Mouse (Mus musculus) heart, embryonic 10.5 days (tissue): Measurements from ENCODE around the gene Tceanc2. TPM values are rescaled to one million over a fixed set of nuclear protein-coding genes. Genes with fewer than 3 reads are reported as not detected.

ENCODE experiments used
- DNase-seq: peaks from one replicate; pipeline ENCODE4 v3.0.0-alpha.2; 2017; ENCODE audit warnings: low spot score
- H3K27ac ChIP-seq: fragments of 300-500 bp; sonication (generic); 2 replicates; pipeline ENCODE4 v1.5.1; 2016; ENCODE audit warnings: mild to moderate bottlenecking
- H3K27me3 ChIP-seq: fragments of 300-500 bp; sonication (generic); 2 replicates; pipeline ENCODE4 v1.6.1; 2016; ENCODE audit warnings: mild to moderate bottlenecking; ENCODE audit not compliant: poor library complexity, insufficient read depth, severe bottlenecking
- H3K36me3 ChIP-seq: fragments of 300-500 bp; sonication (generic); 2 replicates; pipeline ENCODE4 v1.6.1; 2016; ENCODE audit warnings: mild to moderate bottlenecking, moderate library complexity
- H3K4me1 ChIP-seq: fragments of 300-500 bp; sonication (generic); 2 replicates; pipeline ENCODE4 v1.6.1; 2016; ENCODE audit warnings: mild to moderate bottlenecking
- H3K4me3 ChIP-seq: fragments of 300-500 bp; sonication (generic); 2 replicates; pipeline ENCODE4 v1.5.1; 2016; ENCODE audit warnings: mild to moderate bottlenecking, moderate library complexity
- H3K9me3 ChIP-seq: fragments of 300-500 bp; sonication (generic); 2 replicates; pipeline ENCODE4 v1.6.1; 2016; ENCODE audit warnings: mild to moderate bottlenecking, moderate library complexity
- WGBS: fragments of 180-500 bp; shearing (Covaris S2); methylation state at CpG from one replicate; pipeline ENCODE4 v1.1.7; 2016; 5-methylcytosine and 5-hydroxymethylcytosine counted together
- polyA plus RNA-seq: library from polyadenylated mRNA; unstranded; fragments of >200 nt; fragmentation: Nextera tagmentation; extraction: Ambion mirVana; gene quantifications from 2 replicates; pipeline ENCODE4 v1.2.1, GENCODE M21; 2016

The Tceanc2 gene
- 17.8 and 21.3 TPM in 2 replicates for polyA plus RNA-seq

- Histone ChIP-seq H3K9me3 (no peaks in the 10 kb centered on the region), H3K4me3 (peak within 1 kb of the TSS; percentile 82), H3K36me3 (peaks cover 14% of the 10 kb centered on the region), H3K27me3 (no peaks in the 10 kb centered on the region), H3K27ac (peak within 1 kb of the TSS; percentile 97), H3K4me1 (peaks cover 24% of the 10 kb centered on the region)
- under 1% methylated on average over 47 of the region's 47 CpGs for WGBS
- peak; percentile 81 for DNase-seq
These were observed at the start of gene Tceanc2 for GRCm38 (mm10) chr4:107178830-107179490. TSS of gene Tceanc2 (minus strand) at chr4:107179116.

DNA sequence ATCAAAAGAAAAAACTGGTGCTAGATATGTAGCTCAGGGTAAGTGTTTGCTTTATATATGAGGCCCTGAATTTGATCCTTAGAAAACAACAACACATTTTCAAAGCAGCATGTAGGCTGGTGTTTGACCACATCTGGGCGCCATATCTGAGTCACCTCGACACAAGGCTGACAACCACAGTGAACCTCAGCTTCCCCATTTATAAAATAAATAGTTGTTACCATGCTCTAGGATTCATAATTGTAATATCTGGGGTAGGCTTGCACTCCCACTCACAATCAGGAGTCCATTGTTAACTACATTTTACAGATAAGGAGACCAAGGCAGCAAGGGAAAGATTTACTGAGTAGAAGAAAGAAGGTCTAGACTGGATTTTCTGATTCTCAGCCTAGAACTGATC lies 47.4 kb upstream of the Tceanc2 start:
- peaks cover 7% of the 10 kb centered on the region; the same call in 1 of the 2 replicates for H3K27me3 ChIP-seq
- WGBS, result 83% methylated on average over 2 of the region's 2 CpGs
- DNase-seq, result no peak
- no peaks in the 10 kb centered on the region for H3K4me1 ChIP-seq
- H3K9me3 ChIP-seq, result no peaks in the 10 kb centered on the region
- H3K27ac ChIP-seq, result no peak overlapping the region
- H3K4me3 ChIP-seq, result no peak overlapping the region
- H3K36me3 ChIP-seq, result peaks cover 2% of the 10 kb centered on the region; the same call in 1 of the 2 replicates

- H3K36me3 ChIP-seq, result no peaks in the 10 kb centered on the region
These were observed 44.6 kb upstream of the Tceanc2 start for GRCm38 (mm10) chr4:107223225-107224204.

DNA sequence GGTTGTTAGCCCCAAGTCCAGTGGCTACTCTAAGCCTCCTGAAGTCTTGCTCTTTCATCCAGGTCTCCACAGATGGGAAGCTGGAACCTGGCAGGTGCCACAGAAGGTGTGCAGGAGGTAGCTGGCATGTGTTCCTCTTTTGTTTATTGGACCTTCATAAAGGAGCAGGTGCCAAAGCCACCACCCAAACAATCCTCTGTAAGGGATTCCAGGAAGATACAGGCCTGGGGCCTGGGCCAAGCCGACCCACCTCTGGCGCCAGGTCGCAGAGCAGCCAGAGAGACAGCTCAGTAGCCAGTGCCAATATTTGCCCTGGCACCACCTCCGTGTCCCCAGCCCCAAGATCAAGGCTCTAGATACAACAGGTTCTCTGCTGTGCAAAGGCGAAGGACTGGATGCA lies 42.6 kb upstream of the Tceanc2 start:
- H3K9me3 ChIP-seq, result no peaks in the 10 kb centered on the region
- no peak overlapping the region for H3K27ac ChIP-seq
- H3K27me3 ChIP-seq, result peaks cover 16% of the 10 kb centered on the region; the same call in 1 of the 2 replicates
- WGBS, result 89% methylated on average over 5 of the region's 5 CpGs
- H3K36me3 ChIP-seq, result no peaks in the 10 kb centered on the region
- H3K4me1 ChIP-seq, result peaks cover 8% of the 10 kb centered on the region
- DNase-seq, result no peak
- H3K4me3 ChIP-seq, result no peak overlapping the region

More at GRCm38 (mm10) chr4:107223225-107224204, 44.6 kb upstream of the Tceanc2 start:
- 80% methylated on average over 11 of the region's 11 CpGs for WGBS
- Histone ChIP-seq H3K9me3 (no peaks in the 10 kb centered on the region), H3K4me3 (no peak overlapping the region), H3K4me1 (no peaks in the 10 kb centered on the region), H3K27ac (no peak overlapping the region), H3K27me3 (peaks cover 10% of the 10 kb centered on the region; the same call in 1 of the 2 replicates)
- DNase-seq, result no peak

DNA sequence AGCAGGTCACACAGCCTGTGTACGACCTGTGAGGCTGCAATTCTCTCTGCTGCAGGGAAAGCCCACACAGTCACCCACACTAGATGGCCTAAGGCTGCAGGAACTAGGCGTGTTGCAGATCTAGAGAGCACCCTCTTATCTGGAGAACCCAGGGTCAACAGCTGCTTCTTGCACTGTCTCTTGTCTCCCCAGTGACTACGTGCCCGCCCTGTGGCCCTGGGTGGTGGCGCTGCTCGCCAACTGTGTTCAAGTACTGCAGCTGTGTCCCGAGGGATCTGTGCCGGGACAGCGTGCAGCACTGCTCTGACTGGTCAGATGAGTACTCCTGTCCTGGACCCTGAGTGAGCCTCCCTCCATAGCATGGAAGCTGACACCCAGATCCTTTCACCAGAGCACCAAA lies 38.7 kb upstream of the Tceanc2 start:
- DNase-seq, result no peak
- Histone ChIP-seq H3K27ac (no peak overlapping the region), H3K4me1 (peaks cover 16% of the 10 kb centered on the region), H3K36me3 (no peaks in the 10 kb centered on the region), H3K4me3 (no peak overlapping the region), H3K9me3 (no peaks in the 10 kb centered on the region), H3K27me3 (peaks cover 19% of the 10 kb centered on the region; the same call in 1 of the 2 replicates)
- WGBS, result 58% methylated on average over 9 of the region's 9 CpGs

GRCm38 (mm10) chr4:107213279-107214011 lies 34.5 kb upstream of the Tceanc2 start:
- 70% methylated on average over 12 of the region's 12 CpGs for WGBS
- Histone ChIP-seq H3K4me3 (no peak overlapping the region), H3K27me3 (peaks cover 15% of the 10 kb centered on the region; the same call in 1 of the 2 replicates), H3K4me1 (peaks cover 25% of the 10 kb centered on the region), H3K9me3 (no peaks in the 10 kb centered on the region), H3K27ac (no peak overlapping the region; the same call in 1 of the 2 replicates), H3K36me3 (no peaks in the 10 kb centered on the region)
- DNase-seq, result no peak

GRCm38 (mm10) chr4:107211936-107212335 lies 33.0 kb upstream of the Tceanc2 start:
- Histone ChIP-seq H3K36me3 (peaks cover 14% of the 10 kb centered on the region; the same call in 1 of the 2 replicates), H3K4me1 (peaks cover 17% of the 10 kb centered on the region), H3K9me3 (no peaks in the 10 kb centered on the region), H3K27ac (no peak overlapping the region), H3K4me3 (no peak overlapping the region), H3K27me3 (peaks cover 10% of the 10 kb centered on the region; the same call in 1 of the 2 replicates)
- no peak for DNase-seq
- WGBS, result 89% methylated on average over 5 of the region's 5 CpGs

GRCm38 (mm10) chr4:107211465-107211864 lies 32.5 kb upstream of the Tceanc2 start:
- peaks cover 17% of the 10 kb centered on the region for H3K4me1 ChIP-seq
- peaks cover 17% of the 10 kb centered on the region; the same call in 1 of the 2 replicates for H3K36me3 ChIP-seq
- no peak overlapping the region for H3K4me3 ChIP-seq
- no peaks in the 10 kb centered on the region for H3K9me3 ChIP-seq
- 82% methylated on average over 4 of the region's 4 CpGs for WGBS
- no peak for DNase-seq
- H3K27ac ChIP-seq, result no peak overlapping the region
- H3K27me3 ChIP-seq, result peaks cover 10% of the 10 kb centered on the region; the same call in 1 of the 2 replicates

DNA sequence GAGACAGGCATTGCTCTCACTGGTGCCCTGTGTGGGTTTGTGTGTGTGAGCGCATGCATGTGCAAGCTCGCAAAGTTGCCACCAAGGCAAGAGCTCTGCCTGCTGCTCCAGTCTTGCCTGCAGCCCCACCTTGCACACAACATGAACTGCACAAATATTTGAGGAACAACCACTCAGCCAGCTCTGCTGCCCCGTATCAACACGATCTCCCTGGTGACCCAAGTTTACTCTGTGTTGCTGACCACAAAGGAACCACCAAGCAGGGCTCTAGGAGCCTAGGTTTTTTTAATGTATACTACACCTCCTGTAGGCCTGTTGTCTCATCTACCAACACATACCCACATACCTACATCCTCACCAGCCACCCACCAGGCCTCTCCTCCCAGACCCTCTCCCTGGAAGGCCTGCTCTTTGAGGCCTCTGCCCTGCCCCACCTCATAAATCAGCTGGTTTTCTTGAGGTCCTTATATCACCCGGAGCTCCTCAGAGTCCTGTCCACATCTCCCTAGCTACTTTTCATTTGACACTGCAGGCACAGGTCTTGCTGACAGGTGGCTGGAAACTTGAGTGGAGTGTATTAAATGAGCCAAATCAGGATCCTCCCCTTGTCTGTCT lies 31.7 kb upstream of the Tceanc2 start:
- H3K36me3 ChIP-seq, result peaks cover 23% of the 10 kb centered on the region; the same call in 1 of the 2 replicates
- H3K4me1 ChIP-seq, result peaks cover 17% of the 10 kb centered on the region
- no peak for DNase-seq
- WGBS, result 73% methylated on average over 5 of the region's 5 CpGs
- no peak overlapping the region for H3K4me3 ChIP-seq
- no peaks in the 10 kb centered on the region for H3K9me3 ChIP-seq
- peaks cover 7% of the 10 kb centered on the region; the same call in 1 of the 2 replicates for H3K27me3 ChIP-seq
- no peak overlapping the region for H3K27ac ChIP-seq

GRCm38 (mm10) chr4:107208880-107209279 lies 30.0 kb upstream of the Tceanc2 start, which contains the start of gene Ldlrad1:
TSS of gene Ldlrad1 (plus strand) at chr4:107209180.
- 78% methylated on average over 3 of the region's 3 CpGs for WGBS
- Histone ChIP-seq H3K27me3 (0 out of 2 replicates have a peak, but pooled peaks cover 5% of the 10 kb centered on the region), H3K9me3 (no peaks in the 10 kb centered on the region), H3K4me3 (no peak within 1 kb of the TSS), H3K27ac (no peak within 1 kb of the TSS), H3K4me1 (peaks cover 17% of the 10 kb centered on the region), H3K36me3 (peaks cover 40% of the 10 kb centered on the region)
- no peak for DNase-seq

DNA sequence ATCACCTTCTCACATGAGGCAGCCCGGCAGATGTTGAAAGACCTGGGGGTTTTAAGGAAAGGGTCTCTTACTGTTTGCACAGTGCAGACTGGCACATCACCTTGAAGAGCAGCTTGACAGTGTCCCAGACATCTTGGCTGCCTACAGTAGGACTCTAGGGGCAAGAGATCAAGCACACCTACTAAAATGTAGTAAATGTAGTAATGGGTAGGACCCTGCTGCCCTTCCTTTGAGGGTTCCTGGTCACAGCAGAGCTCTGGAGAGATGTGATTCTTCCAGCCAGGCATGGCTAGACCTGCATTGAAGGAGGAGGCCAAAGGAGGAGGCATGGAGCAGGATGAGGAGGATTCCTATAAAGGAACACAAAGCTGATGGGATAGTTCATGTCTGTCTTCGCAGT lies 28.1 kb upstream of the Tceanc2 start:
- Histone ChIP-seq H3K36me3 (peaks cover 58% of the 10 kb centered on the region), H3K27me3 (no peaks in the 10 kb centered on the region), H3K4me3 (no peak overlapping the region), H3K4me1 (peaks cover 8% of the 10 kb centered on the region), H3K27ac (no peak overlapping the region), H3K9me3 (no peaks in the 10 kb centered on the region)
- 92% methylated on average over 2 of the region's 2 CpGs for WGBS
- no peak for DNase-seq

DNA sequence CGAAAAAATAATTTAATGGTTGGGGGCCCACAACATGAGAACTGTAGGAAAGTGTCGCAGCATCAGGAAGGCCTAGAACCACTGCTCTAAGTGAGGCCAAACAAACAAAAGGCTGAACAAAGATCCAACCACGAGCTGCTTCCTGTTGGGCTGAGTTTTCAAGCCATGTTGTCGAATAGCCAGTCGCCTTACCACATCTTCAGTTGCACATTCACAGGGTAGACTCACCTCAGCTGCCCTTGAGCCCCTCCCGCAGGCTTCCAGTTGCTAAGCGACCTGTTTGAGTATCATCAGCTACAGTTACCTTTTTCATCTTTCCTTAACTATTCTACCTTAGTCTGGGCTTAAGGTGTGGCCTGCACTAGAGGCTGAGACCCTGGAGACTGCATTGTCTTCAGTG lies 24.1 kb upstream of the Tceanc2 start:
- Histone ChIP-seq H3K27ac (no peak overlapping the region), H3K4me3 (no peak overlapping the region), H3K36me3 (peaks cover 93% of the 10 kb centered on the region), H3K9me3 (no peaks in the 10 kb centered on the region), H3K27me3 (no peaks in the 10 kb centered on the region), H3K4me1 (no peaks in the 10 kb centered on the region)
- DNase-seq, result no peak
- WGBS, result 86% methylated on average over 7 of the region's 7 CpGs
